Mouse (Mus musculus): ENCODE data around the gene Thrb.

DNA sequence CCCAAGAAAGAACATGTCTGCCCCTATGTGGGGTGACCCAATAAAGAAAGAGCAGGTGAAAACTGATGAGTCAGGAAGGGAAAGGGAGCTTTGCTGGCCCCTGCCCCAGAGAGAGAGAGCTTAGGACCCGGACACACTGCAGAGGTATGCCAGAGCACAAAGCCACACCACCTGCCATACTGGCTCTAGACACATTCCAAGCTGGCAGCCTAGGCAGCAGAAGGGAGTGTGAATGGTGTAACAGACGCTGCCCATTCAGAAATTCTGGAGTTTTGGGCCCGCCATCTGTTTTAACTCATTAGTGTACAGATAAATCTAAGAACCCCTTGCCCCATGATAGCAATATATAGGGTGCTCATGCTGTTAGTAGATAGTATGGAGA, 240.3 kb downstream of the Thrb start:
- TF ChIP-seq POLR2A (IDR thresholded peaks at IDR 0.05; ENCODE audit: borderline replicate concordance, insufficient read depth, low read length) = no peak
- TF ChIP-seq CTCF (IDR thresholded peaks at IDR 0.05; ENCODE audit: borderline replicate concordance, insufficient read depth, low read depth, low read length) = no peak
